Mouse (Mus musculus): ENCODE data around the gene Cdip1. TPM values are rescaled to one million over a fixed set of nuclear protein-coding genes. Genes with fewer than 3 reads are reported as not detected.

The Cdip1 gene
- total RNA-seq, 2 experiments from 2014 or later = 11.1 to 12.2 TPM

GRCm38 (mm10) chr16:4773289-4773970, 16.7 kb downstream of the Cdip1 start:
- ATAC-seq (ENCODE audit: poor library complexity, severe bottlenecking) = no peak

GRCm38 (mm10) chr16:4768719-4769118, 21.4 kb downstream of the Cdip1 start:
- ATAC-seq (ENCODE audit: poor library complexity, severe bottlenecking) = no peak

- no peak for ATAC-seq (ENCODE audit: poor library complexity, severe bottlenecking)
Observed at GRCm38 (mm10) chr16:4767012-4767790, 22.9 kb downstream of the Cdip1 start.

DNA sequence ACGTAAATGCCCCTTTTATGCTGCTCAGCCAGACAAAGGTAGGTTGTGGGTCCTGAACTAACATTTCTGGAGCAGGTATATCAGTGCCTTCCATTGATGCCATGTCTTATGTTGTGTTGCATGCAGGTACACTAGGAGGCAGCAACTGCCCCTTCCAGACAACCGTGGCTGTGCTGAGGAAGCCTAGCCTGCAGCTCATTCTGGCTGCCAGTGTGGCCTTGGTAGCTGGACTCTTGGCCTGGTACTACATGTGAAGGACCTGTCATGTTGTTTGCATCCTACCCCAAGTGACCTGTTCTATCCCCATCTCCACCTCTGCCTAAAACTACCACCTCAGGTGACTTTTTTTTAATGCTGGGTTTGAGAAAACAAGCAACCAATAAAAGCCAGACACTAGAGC, 24.2 kb downstream of the Cdip1 start:
- ATAC-seq (ENCODE audit: poor library complexity, severe bottlenecking) = no peak

DNA sequence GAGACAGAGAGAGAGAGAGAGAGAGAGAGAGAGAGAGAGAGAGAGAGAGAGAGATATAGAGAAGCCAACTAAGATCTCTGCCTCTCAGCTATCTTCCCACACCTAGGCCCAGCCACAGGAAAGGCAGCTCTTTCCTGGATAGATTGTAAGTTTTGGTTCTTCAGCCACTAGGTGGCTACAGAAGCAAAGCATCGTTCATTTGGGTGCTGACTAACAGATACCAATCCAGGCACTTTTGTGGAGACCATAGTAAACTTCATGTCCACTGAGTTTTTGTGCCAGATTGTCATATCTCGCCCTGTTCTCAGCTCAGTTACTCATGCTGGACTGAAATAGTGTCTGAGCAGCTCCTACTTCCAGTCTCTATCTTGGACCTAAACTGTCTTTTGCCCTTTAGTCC, 26.8 kb downstream of the Cdip1 start:
- peak; percentile 43; the same call in 1 of the 2 replicates for ATAC-seq (ENCODE audit: poor library complexity, severe bottlenecking)

DNA sequence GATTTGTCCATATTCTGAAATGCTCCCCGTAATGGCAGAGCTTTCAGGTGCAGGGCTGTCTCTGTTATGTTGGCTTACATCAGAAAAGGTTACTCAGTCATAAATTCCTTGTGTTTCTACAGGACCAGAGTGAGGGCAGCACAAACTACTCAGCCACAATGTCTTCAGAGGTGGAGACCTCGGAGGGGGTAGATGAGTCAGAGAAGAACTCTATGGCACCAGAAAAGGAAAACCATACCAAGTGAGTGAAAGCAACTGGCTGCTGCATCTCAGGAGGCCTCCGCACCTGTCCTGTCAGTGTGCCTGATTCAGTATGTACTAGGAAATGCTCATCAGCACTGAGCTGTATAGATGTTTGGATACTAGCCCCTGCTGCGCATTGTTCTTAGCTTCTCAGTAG, 27.7 kb downstream of the Cdip1 start:
- no peak for ATAC-seq (ENCODE audit: poor library complexity, severe bottlenecking)

GRCm38 (mm10) chr16:4756660-4757335, 33.3 kb downstream of the Cdip1 start:
- ATAC-seq (ENCODE audit: poor library complexity, severe bottlenecking) = peak; percentile 80

GRCm38 (mm10) chr16:4754045-4754444, 36.0 kb downstream of the Cdip1 start:
- 0 out of 2 replicates have a peak, but pooled peaks have one; percentile 33 for ATAC-seq (ENCODE audit: poor library complexity, severe bottlenecking)

DNA sequence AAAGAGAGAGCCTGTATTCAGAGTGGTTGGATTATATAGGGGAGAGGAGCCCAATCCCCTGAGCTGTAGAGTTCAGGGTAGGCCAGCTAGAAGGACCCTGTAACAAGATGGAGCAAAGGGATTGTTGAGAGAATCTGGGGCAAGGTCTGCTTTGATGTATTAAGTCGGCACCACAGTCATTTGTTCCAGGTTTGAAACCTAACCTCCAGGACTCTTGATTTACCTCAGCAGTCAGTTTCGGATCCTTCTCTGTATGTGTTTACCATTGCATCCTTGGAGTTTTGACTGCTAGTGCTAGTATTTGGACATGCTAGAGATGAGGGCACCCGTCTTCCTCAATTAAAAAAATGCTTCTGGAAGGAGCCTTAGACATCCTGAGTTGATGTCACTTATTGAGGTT, 37.9 kb downstream of the Cdip1 start:
- no peak for ATAC-seq (ENCODE audit: poor library complexity, severe bottlenecking)

DNA sequence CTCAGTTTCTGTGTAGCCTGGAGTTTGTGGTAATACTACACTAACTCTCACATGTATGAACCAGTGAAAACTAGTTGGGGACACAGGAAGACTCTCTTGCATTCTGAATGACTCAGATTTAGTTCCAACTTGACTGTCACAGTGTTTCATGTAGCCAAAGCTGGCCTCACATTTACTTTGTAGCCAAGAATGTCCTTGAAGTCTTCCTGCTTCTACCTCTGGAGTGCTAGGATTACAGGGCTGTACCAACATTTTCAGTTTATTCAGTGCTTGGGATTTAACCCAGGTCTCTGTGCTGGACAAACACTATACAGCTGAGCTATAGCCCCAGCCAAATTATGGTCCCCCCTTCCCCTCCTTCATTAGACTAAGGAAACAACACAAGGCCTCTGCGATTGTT, 47.9 kb downstream of the Cdip1 start:
- no peak for ATAC-seq (ENCODE audit: poor library complexity, severe bottlenecking)

DNA sequence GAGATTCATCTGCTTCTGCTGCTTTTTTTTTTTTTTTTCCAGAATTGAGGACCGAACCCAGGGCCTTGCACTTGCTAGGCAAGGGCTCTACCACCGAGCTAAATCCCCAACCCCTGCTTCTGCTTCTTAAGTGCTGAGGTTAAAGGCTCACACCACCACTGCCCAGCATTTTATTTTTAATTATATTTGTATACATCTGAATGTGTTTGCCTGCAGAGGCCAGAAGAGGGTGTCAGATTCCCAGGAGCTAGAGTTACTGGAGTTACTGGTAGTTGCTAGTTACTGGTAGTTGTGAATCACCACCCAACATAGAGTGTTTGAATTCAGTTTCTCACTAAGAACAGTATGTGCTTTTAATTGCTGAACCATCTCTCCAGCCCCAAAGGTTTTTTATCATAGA, 50.1 kb downstream of the Cdip1 start:
- ATAC-seq (ENCODE audit: poor library complexity, severe bottlenecking) = no peak

DNA sequence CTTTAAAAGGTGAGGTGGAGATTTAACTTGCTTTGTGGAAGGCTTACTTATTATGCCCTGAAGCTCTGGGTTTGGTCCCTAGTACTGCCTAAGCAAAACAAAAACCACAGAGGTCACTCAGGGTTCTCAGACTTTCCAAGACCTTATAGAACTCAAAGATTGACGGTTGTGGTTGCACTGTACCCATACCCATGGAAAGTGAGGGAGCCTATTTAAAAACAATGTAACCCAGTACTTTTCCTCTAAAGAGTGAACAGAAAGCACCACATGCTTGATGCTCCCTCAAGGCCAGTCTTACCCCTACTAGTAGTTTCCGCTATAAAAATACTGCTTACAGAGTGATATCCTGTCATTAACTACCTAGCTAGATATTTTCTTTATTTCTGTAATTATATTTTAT, 53.8 kb downstream of the Cdip1 start:
- ATAC-seq (ENCODE audit: poor library complexity, severe bottlenecking) = no peak

- no peak for ATAC-seq (ENCODE audit: poor library complexity, severe bottlenecking)
Observed at GRCm38 (mm10) chr16:4730776-4731358, 59.2 kb downstream of the Cdip1 start.

DNA sequence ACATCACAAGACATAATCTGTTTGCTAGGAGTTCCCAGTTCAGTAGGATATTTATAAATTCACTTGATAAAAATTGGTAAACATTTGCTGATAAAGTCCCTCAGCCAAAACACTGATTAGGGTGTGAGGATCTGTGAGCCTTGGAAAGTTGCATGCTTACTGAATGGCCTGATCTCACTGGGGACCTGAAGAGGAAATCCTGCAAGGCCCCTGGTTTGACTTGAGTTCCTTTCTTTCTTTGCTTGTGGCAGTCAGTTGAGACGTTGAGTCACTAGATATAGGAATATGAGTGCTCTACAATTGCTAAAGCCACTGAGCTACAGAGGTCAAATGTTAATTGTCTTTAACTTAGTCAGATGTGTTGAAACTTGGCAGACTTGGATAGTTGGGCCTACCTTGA, 62.1 kb downstream of the Cdip1 start:
- ATAC-seq (ENCODE audit: poor library complexity, severe bottlenecking) = no peak

- ATAC-seq (ENCODE audit: poor library complexity, severe bottlenecking) = no peak
Observed at GRCm38 (mm10) chr16:4727526-4727925, 62.6 kb downstream of the Cdip1 start.

DNA sequence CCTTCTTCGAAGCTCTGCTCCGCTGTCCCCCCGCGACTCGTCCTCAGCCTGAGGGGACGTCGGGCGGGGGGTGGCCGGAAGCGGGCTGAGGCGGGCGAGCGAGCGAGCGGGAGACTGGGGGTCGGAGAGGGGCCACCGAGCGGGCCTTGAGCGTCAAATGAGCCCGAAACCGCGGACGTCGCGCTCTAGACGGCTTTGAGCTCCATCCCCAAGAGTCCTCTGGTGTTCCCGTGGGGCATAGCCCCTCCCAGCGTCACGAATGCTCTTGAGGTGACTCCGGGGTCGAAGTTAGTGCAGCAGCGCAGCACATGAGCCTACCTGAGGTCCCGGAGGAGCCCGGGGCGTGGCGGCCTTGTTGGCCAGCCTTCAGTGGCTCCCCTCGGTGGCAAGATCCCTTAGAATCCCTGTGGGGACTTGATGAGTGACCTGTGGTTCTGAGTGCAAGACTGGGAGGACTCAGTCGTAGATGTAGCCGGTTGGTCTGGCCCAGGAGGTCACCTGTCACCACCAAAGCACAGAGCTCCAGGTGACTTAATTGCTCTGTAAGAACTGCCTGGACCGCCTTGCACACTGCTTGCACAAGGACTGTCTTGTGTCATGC, 63.5 kb downstream of the Cdip1 start:
- peak; percentile 31 for ATAC-seq (ENCODE audit: poor library complexity, severe bottlenecking)

- ATAC-seq (ENCODE audit: poor library complexity, severe bottlenecking) = peak; percentile 88
Observed at GRCm38 (mm10) chr16:4725780-4726527, 64.1 kb downstream of the Cdip1 start, which contains the start of gene Hmox2. TSS of gene Hmox2 (plus strand) at chr16:4726361.

DNA sequence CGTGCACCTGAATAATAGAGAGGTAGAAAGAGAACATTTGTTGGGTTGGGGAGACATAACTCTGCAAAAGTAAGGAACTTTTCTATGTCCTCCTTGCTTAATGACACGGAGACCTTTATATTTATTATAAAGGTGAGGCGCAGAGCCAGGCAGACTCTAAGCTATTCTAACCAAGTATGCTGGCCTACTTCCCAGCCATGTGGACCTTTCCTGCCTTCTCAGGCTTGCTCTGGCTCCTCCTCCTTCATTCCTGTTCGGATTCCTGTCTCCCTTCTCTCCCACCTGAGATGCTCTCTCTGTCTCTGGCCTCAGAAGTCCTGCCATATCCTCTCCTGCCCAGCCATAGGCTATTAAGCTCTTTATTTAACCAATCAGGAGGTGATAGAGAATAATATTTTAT, 64.8 kb downstream of the Cdip1 start:
- no peak for ATAC-seq (ENCODE audit: poor library complexity, severe bottlenecking)

DNA sequence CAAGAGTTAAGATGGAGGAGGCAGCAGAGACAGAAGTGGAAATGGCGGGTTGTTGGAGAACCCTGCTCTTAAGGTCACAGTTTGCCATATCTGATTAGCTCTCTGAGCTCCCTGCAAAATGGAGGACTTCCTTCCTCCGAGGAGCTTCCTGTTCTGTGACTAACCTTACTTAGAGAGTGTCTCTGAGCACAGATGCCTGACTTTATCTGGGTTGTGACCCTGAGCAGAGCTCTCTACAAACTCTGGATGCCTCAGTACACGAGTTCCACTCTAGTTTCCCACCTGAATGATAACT, 67.2 kb downstream of the Cdip1 start:
- peak; percentile 24 for ATAC-seq (ENCODE audit: poor library complexity, severe bottlenecking)

DNA sequence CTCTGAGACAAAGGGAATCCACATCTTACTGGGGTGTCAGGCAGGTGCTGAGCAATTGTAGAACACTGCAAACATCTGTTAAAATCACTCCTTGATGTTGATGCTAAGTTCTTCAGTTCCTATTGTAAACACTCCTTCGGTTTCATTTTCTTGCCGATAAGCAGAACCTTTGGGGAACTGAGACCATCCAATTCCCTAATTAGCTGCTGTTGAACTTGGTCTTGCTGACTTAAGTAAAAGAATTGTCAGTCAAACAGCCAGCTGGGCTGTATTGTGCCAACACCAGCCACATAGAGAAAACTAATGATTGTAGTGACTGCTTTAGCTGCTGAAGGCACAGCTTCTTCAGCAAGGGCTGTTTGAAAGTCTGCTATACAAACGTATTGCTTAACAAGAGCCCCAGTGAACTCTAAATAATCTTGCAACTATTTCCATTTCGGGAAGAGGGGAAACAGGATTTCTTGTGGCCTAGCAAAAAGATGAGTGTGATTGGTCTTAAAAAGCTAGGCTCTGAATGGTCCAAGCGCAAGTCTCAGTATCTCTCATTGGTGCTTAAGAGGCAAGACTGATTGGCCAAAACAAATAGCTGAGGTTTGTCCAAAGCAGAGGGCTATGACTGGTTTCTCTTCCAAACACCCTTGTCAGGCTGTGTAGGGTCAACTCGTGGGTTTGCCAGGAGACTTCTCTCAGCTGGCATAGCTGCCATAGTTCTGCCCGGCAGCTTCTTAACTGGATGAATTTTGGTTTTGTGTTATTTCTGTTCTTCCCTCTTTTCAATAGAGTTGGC, 67.8 kb downstream of the Cdip1 start:
- peak; percentile 12 for ATAC-seq (ENCODE audit: poor library complexity, severe bottlenecking)
